In the genomic region with DNA sequence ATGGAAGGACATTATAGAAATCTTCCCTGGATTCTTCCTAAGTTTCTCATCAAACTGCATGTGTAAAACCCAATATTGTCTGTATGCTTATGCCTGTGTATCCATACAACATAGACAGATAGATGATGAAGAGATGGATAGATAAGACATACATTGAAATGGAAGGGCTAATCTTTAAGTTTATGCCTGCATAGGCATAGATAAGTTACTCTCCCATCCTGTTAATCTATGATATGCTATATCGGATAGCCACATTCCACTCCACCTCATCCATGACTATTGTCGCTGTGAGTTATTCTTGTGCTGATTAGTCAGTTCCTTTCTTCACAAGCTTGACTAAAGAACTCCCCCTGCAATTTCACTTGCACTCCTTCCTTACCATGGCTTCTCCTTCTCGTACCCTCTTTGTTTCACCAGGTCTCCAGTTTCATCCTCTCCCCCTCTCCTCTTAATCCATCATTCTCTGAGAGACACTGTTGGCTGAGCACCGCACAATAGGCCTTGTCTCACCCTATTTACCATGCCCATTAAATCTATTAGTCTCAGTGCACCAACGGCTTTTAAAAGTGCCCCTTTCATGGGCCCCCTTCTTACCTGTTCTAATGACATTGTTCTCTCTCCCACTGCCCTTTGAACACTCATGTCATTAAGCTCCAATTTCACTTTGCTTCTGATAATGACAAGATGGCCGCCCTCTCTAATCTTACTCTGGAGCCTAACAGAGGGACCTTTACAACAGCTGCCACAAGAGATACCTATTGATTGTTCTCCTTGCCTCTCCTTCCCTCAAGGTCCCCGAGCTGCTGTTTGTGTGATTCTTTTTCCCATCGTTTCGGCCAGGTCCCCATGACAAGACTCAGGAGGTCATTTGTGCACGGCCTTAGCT, we compare ENCODE assay signal across 15 mouse cellular contexts.
DNase-seq lines count a peak whose midpoint lies in the region; ATAC-seq and TF ChIP-seq lines count a peak whose summit lies in the region.
"Had no signal": no experiment of that assay in that cellular context is flagged by ENCODE, and none has a peak within 500 bp of the region (broad histone marks: within the 10 kb centered on the region; RNA-seq: fewer than 3 reads in every experiment).

No protein-coding gene starts in this region.

- WGBS in kidney, embryonic 14.5 days, result 41% methylated on average over 10 of the region's 10 CpGs
- 17% methylated on average over 10 of the region's 10 CpGs for WGBS in neural tube, embryonic 12.5 days
- WGBS in embryonic facial prominence, embryonic 13.5 days, result 49% methylated on average over 10 of the region's 10 CpGs

- no peak overlapping the region for H3K27ac ChIP-seq in kidney, embryonic 14.5 days (ENCODE audit: low read depth, low read length)
- no peak overlapping the region for H3K27ac ChIP-seq in neural tube, embryonic 12.5 days
- no peak overlapping the region for H3K27ac ChIP-seq in embryonic facial prominence, embryonic 13.5 days
- H3K27ac ChIP-seq in left cerebral cortex, adult 2 months, result no peak overlapping the region

- TF ChIP-seq CTCF in left cerebral cortex, adult 2 months (IDR thresholded peaks at IDR 0.05), result no peak

- ATAC-seq in kidney, embryonic 14.5 days (ENCODE audit: low FRiP score, low TSS enrichment), result peak; percentile 38; the same call in 1 of the 2 replicates
- peak; percentile 49 for ATAC-seq in neural tube, embryonic 12.5 days (ENCODE audit: low FRiP score, low read depth)
- ATAC-seq in embryonic facial prominence, embryonic 13.5 days (ENCODE audit: insufficient number of reproducible peaks, insufficient read depth, low FRiP score, low TSS enrichment, low read depth), result peak; percentile 43; the same call in 1 of the 2 replicates
- ATAC-seq: liver, postnatal 0 days had no signal

- H3K4me3 ChIP-seq in kidney, embryonic 14.5 days (ENCODE audit: low read length), result no peak overlapping the region
- no peak overlapping the region for H3K4me3 ChIP-seq in neural tube, embryonic 12.5 days
- H3K4me3 ChIP-seq in embryonic facial prominence, embryonic 13.5 days, result no peak overlapping the region
- no peak overlapping the region for H3K4me3 ChIP-seq in left cerebral cortex, adult 2 months

- no peaks in the 10 kb centered on the region for H3K27me3 ChIP-seq in kidney, embryonic 14.5 days (ENCODE audit: control insufficient read depth, insufficient read depth, low read length)
- no peaks in the 10 kb centered on the region for H3K27me3 ChIP-seq in neural tube, embryonic 12.5 days (replicated peaks)
- H3K27me3 ChIP-seq in embryonic facial prominence, embryonic 13.5 days, result no peaks in the 10 kb centered on the region

- intact Hi-C loops in left cerebral cortex, adult 2 months (cut with DNase I), result no loop called here

- no peak overlapping the region for H3K4me2 ChIP-seq in kidney, embryonic 14.5 days (replicated peaks; ENCODE audit: low read depth, low read length)
- H3K4me2 ChIP-seq in neural tube, embryonic 12.5 days (replicated peaks), result no peak overlapping the region
- H3K4me2 ChIP-seq in embryonic facial prominence, embryonic 13.5 days, result no peak overlapping the region

- H3K9me3 ChIP-seq in kidney, embryonic 14.5 days (ENCODE audit: control insufficient read depth, low read length), result no peaks in the 10 kb centered on the region
- no peaks in the 10 kb centered on the region for H3K9me3 ChIP-seq in neural tube, embryonic 12.5 days
- no peaks in the 10 kb centered on the region for H3K9me3 ChIP-seq in embryonic facial prominence, embryonic 13.5 days

- no peaks in the 10 kb centered on the region for H3K4me1 ChIP-seq in kidney, embryonic 14.5 days (ENCODE audit: control insufficient read depth, insufficient read depth, low read length)
- H3K4me1 ChIP-seq in neural tube, embryonic 12.5 days, result peaks cover 9% of the 10 kb centered on the region; the same call in 1 of the 2 replicates
- H3K4me1 ChIP-seq in embryonic facial prominence, embryonic 13.5 days, result no peaks in the 10 kb centered on the region

- DNase-seq in kidney, adult 11 months, result no peak
- DNase-seq in neural tube, embryonic 10.5 days (ENCODE audit: extremely low spot score, low spot score), result no peak
- no peak for DNase-seq in left cerebral cortex, adult 2 months (ENCODE audit: extremely low spot score in 1 of 2, low spot score in 2 of 2)
- no peak for DNase-seq in adrenal gland, adult 18-20 months (ENCODE audit: low spot score in 2 of 2)
- DNase-seq: cerebellum, adult 9-10 months; gastrocnemius, postnatal 25 days; heart, postnatal 10 days; kidney, postnatal 4 days; liver; liver, postnatal 0 days; lung, postnatal 14 days; right cerebral cortex, postnatal 25 days had no signal

- H3K36me3 ChIP-seq in kidney, embryonic 14.5 days (ENCODE audit: control insufficient read depth, insufficient read depth, low read length), result no peaks in the 10 kb centered on the region
- H3K36me3 ChIP-seq in neural tube, embryonic 12.5 days, result no peaks in the 10 kb centered on the region
- H3K36me3 ChIP-seq in embryonic facial prominence, embryonic 13.5 days, result no peaks in the 10 kb centered on the region

- no peak overlapping the region for H3K9ac ChIP-seq in kidney, embryonic 14.5 days (ENCODE audit: low read depth, low read length)
- no peak overlapping the region for H3K9ac ChIP-seq in neural tube, embryonic 12.5 days
- H3K9ac ChIP-seq in embryonic facial prominence, embryonic 13.5 days, result no peak overlapping the region
- H3K9ac ChIP-seq: liver, postnatal 0 days had no signal
